Mouse (Mus musculus): Measurements from ENCODE around the gene Kcnc4.
A peak's percentile ranks its signal among the peaks of the same experiment; 100 is the strongest.

The Kcnc4 gene

GRCm38 (mm10) chr3:107459196-107459772 is at the start of gene Kcnc4:
Kcnc4 (minus strand) TSS chr3:107459552.
- DNase-seq (ENCODE audit: low read depth): no peak

- DNase-seq (ENCODE audit: low read depth): no peak
These were observed 49.3 kb upstream of the Kcnc4 start for GRCm38 (mm10) chr3:107508696-107509095.

- DNase-seq (ENCODE audit: low read depth): no peak
These were observed 48.6 kb upstream of the Kcnc4 start for GRCm38 (mm10) chr3:107507966-107508365.

- DNase-seq (ENCODE audit: low read depth): no peak
These were observed 47.2 kb upstream of the Kcnc4 start for GRCm38 (mm10) chr3:107506531-107506930.

GRCm38 (mm10) chr3:107505464-107506367 is 46.4 kb upstream of the Kcnc4 start:
- no peak for DNase-seq (ENCODE audit: low read depth)

GRCm38 (mm10) chr3:107504542-107504941 is 45.2 kb upstream of the Kcnc4 start:
- no peak for DNase-seq (ENCODE audit: low read depth)

GRCm38 (mm10) chr3:107503716-107504115 is 44.4 kb upstream of the Kcnc4 start:
- no peak for DNase-seq (ENCODE audit: low read depth)

- no peak for DNase-seq (ENCODE audit: low read depth)
These were observed 42.4 kb upstream of the Kcnc4 start for GRCm38 (mm10) chr3:107501702-107502151.

GRCm38 (mm10) chr3:107500301-107500700 is 40.9 kb upstream of the Kcnc4 start:
- no peak for DNase-seq (ENCODE audit: low read depth)

- no peak for DNase-seq (ENCODE audit: low read depth)
These were observed 36.9 kb upstream of the Kcnc4 start for GRCm38 (mm10) chr3:107496086-107496850.

- no peak for DNase-seq (ENCODE audit: low read depth)
These were observed 36.2 kb upstream of the Kcnc4 start for GRCm38 (mm10) chr3:107495524-107495923.

GRCm38 (mm10) chr3:107491459-107491858 is 32.1 kb upstream of the Kcnc4 start:
- no peak for DNase-seq (ENCODE audit: low read depth)

- no peak for DNase-seq (ENCODE audit: low read depth)
These were observed 29.3 kb upstream of the Kcnc4 start for GRCm38 (mm10) chr3:107488637-107489036.

GRCm38 (mm10) chr3:107483290-107483689 is 23.9 kb upstream of the Kcnc4 start:
- DNase-seq (ENCODE audit: low read depth): no peak

GRCm38 (mm10) chr3:107480660-107481059 is 21.3 kb upstream of the Kcnc4 start:
- DNase-seq (ENCODE audit: low read depth): no peak

- DNase-seq (ENCODE audit: low read depth): no peak
These were observed 12.8 kb upstream of the Kcnc4 start for GRCm38 (mm10) chr3:107472198-107472597.

- DNase-seq (ENCODE audit: low read depth): no peak
These were observed 9.7 kb upstream of the Kcnc4 start for GRCm38 (mm10) chr3:107469059-107469458.

- no peak for DNase-seq (ENCODE audit: low read depth)
These were observed 8.8 kb upstream of the Kcnc4 start for GRCm38 (mm10) chr3:107468106-107468505.

- DNase-seq (ENCODE audit: low read depth): peak; percentile 51
These were observed 7.2 kb upstream of the Kcnc4 start for GRCm38 (mm10) chr3:107466577-107466976.

GRCm38 (mm10) chr3:107462160-107462559 is 2.8 kb upstream of the Kcnc4 start:
- DNase-seq (ENCODE audit: low read depth): peak; percentile 53

GRCm38 (mm10) chr3:107459773-107460431 is 550 bp upstream of the Kcnc4 start:
- DNase-seq (ENCODE audit: low read depth): no peak

Data from c-Kit-positive CD71-negative TER-119-negative erythroid progenitor cells, embryonic 14.5 days (primary cell).